Mouse (Mus musculus) T-helper 17 cell (primary cell): ENCODE measurements at regions not wholly inside any gene's neighbourhood (a gene's known extent, or its start where the extent isn't known, plus 50 kb on each side); places are given as distances from the start of the nearest gene placed in this dataset.
"Not testable (repeated sequence)": the region's sequence is repeated elsewhere in the genome, so short reads cannot be mapped to it uniquely, and the experiment has no call there.

Experiments used
- in situ Hi-C, 2 experiments: fragments of 300-600 bp; cut with MboI, MseI; formaldehyde crosslinking; loops; 1 replicate in 1 of 2; 2 replicates in 1 of 2; pipeline ENCODE4 v1.15.1; 2025; ENCODE audit warnings: high pct_unique_total_duplicates in 2 of 2

- in situ Hi-C loops, result not testable (repeated sequence)
Measured at GRCm38 (mm10) chr6:67674717-67675116, 139.1 kb upstream of the Tacstd2 start.

- in situ Hi-C loops, result not testable (repeated sequence)
Measured at GRCm38 (mm10) chr6:67673316-67673715, 137.7 kb upstream of the Tacstd2 start.

- in situ Hi-C loops, result not testable (repeated sequence)
Measured at GRCm38 (mm10) chr6:67668073-67668472, 132.5 kb upstream of the Tacstd2 start.

- in situ Hi-C loops, result loop anchor here (10.0 kb wide), 2 partner anchors 57 to 173 kb away; no protein-coding TSS in a partner anchor
Measured at GRCm38 (mm10) chr6:67631617-67632016, 96.0 kb upstream of the Tacstd2 start.

GRCm38 (mm10) chr6:67610402-67610801 lies 74.8 kb upstream of the Tacstd2 start:
- in situ Hi-C loops, result no loop called here

- in situ Hi-C loops, result not testable (repeated sequence)
Measured at GRCm38 (mm10) chr6:67609461-67609860, 73.9 kb upstream of the Tacstd2 start.
